Mouse (Mus musculus) embryonic facial prominence, embryonic 12.5 days (tissue): ENCODE data around the gene Tm2d1. TPM values are rescaled to one million over a fixed set of nuclear protein-coding genes. Genes with fewer than 3 reads are reported as not detected.
A peak's percentile ranks its signal among the peaks of the same experiment; 100 is the strongest.
"Not testable (repeated sequence)": the region's sequence is repeated elsewhere in the genome, so short reads cannot be mapped to it uniquely, and the experiment has no call there.

Experiments
- ATAC-seq: fragments of 200-750 bp; cut with Nextera tagmentation; 2 replicates; pipeline ENCODE4 v1.8.0; 2017; ENCODE audit not compliant: insufficient number of reproducible peaks, insufficient read depth, low FRiP score, low TSS enrichment
- H3K27ac ChIP-seq: fragments of 300-500 bp; sonication (generic); 2 replicates; pipeline ENCODE4 v1.5.1; 2016; ENCODE audit warnings: mild to moderate bottlenecking
- H3K27me3 ChIP-seq: fragments of 300-500 bp; sonication (generic); 2 replicates; pipeline ENCODE4 v1.6.1; 2016; ENCODE audit warnings: mild to moderate bottlenecking, moderate library complexity
- H3K36me3 ChIP-seq: fragments of 300-500 bp; sonication (generic); 2 replicates; pipeline ENCODE4 v1.6.1; 2016; ENCODE audit warnings: mild to moderate bottlenecking
- H3K4me1 ChIP-seq: fragments of 300-500 bp; sonication (generic); 2 replicates; pipeline ENCODE4 v1.6.1; 2016
- H3K4me2 ChIP-seq: fragments of 300-500 bp; sonication (generic); replicated peaks from 2 replicates; pipeline ENCODE4 v1.6.1; 2016; ENCODE audit warnings: mild to moderate bottlenecking, moderate library complexity
- H3K4me3 ChIP-seq: fragments of 300-500 bp; sonication (generic); 2 replicates; pipeline ENCODE4 v1.5.1; 2016; ENCODE audit warnings: mild to moderate bottlenecking
- H3K9ac ChIP-seq: fragments of 300-500 bp; sonication (generic); 2 replicates; pipeline ENCODE4 v1.6.1; 2016; ENCODE audit warnings: mild to moderate bottlenecking, moderate library complexity
- H3K9me3 ChIP-seq: fragments of 300-500 bp; sonication (generic); 2 replicates; pipeline ENCODE4 v1.6.1; 2016; ENCODE audit warnings: mild to moderate bottlenecking, moderate library complexity
- WGBS: fragments of 180-500 bp; shearing (Covaris S2); methylation state at CpG from one replicate; pipeline ENCODE4 v1.1.7; 2016; 5-methylcytosine and 5-hydroxymethylcytosine counted together
- polyA plus RNA-seq: library from polyadenylated mRNA; unstranded; fragments of >200 nt; fragmentation: Nextera tagmentation; extraction: Ambion mirVana; gene quantifications from 2 replicates; pipeline ENCODE4 v1.2.1, GENCODE M21; 2016

Tm2d1 gene
- polyA plus RNA-seq = 81.0 and 86.8 TPM in 2 replicates

DNA sequence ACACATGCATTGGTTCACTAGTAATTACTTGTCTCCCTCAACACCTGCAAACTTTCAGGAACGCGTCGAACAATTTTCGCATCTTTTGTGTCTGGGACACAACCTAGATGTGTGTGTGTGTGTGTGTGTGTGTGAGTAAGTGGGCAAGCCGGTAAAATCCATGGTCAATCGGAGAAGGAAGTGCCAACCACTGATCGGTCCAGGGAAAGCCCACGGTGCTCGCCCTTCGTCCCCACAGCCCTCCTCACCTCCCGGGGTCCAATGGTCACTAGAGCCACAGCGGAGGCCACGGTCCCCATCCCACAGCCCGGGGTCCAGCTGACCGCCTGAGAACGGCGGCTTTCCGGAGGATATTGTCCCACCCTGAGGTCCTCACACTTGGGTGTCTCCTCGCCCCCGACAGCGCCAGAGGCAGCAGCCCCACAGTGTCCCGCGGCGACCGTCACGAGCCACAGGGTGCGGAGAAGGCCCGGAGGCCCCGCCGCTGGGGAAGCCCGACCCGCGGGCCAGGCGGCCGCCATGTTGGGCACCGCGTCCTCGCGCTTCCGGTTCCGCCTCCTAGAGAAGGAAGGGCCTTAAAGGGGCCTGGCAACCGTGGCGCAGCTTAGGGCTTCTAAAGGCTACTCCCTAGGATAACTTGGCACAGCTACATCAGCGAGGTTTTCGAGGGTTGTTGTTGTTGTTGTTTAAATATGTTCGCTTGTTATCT lies at the start of gene Tm2d1:
Gene Tm2d1 (minus strand): TSS at position 591 of the 709 bp plus-strand sequence.
- peak; percentile 91 for ATAC-seq
- Histone ChIP-seq H3K9me3 (no peaks in the 10 kb centered on the region), H3K27ac (peak within 1 kb of the TSS; percentile 76; the same call in 1 of the 2 replicates), H3K4me1 (peaks cover 3% of the 10 kb centered on the region; the same call in 1 of the 2 replicates), H3K27me3 (no peaks in the 10 kb centered on the region), H3K36me3 (0 out of 2 replicates have a peak, but pooled peaks cover 3% of the 10 kb centered on the region), H3K4me3 (peak within 1 kb of the TSS; percentile 86), H3K4me2 (peak within 1 kb of the TSS; percentile 53), H3K9ac (peak within 1 kb of the TSS; percentile 97)
- under 1% methylated on average over 46 of the region's 46 CpGs for WGBS

DNA sequence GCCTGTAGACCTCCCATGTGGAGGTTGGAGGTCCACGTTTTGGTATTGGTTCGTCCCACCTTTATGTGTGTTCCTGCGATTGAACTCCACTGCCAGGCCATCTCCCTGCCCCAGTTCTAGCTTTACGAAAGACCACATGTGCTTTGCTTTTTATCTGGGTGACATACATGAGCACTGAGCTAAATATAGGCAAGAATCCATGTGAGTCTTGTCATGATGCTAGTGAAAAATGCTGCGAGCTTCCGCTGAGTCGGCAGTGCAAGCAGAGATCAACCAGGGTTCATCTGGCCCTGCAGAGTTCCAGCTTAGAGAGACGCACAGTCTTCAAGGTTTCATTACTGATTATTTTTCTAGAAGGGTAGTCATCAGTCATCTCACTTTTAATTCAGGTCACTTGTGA lies 45.3 kb upstream of the Tm2d1 start:
- Histone ChIP-seq H3K9me3 (no peaks in the 10 kb centered on the region), H3K36me3 (peaks cover 8% of the 10 kb centered on the region; the same call in 1 of the 2 replicates), H3K9ac (no peak overlapping the region), H3K27ac (no peak overlapping the region), H3K4me3 (no peak overlapping the region), H3K4me1 (no peaks in the 10 kb centered on the region), H3K4me2 (no peak overlapping the region), H3K27me3 (no peaks in the 10 kb centered on the region)
- WGBS = 82% methylated on average over 8 of the region's 8 CpGs
- ATAC-seq = no peak

DNA sequence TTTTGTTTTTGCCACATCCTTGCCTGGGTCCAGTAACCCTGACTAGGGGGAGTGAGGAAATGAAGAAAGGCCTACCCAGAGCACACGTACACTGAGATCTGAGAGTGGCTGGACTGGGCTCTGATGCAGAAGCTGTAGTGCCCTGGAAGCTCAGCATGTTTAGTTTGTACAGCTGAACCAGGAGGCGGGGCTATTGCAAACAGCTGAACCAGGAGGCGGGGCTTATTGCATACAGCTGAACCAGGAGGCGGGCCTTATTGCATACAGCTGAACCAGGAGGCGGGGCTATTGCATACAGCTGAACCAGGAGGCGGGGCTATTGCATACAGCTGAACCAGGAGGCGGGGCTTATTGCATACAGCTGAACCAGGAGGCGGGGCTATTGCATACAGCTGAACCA lies 32.0 kb upstream of the Tm2d1 start:
- H3K27ac ChIP-seq, ATAC-seq, H3K9me3 ChIP-seq, H3K9ac ChIP-seq, H3K4me2 ChIP-seq, H3K4me1 ChIP-seq, H3K27me3 ChIP-seq, H3K4me3 ChIP-seq: not testable (repeated sequence)
- WGBS = 96% methylated on average over 8 of the region's 8 CpGs
- H3K36me3 ChIP-seq = 0 out of 2 replicates have a peak, but pooled peaks cover 12% of the 10 kb centered on the region

DNA sequence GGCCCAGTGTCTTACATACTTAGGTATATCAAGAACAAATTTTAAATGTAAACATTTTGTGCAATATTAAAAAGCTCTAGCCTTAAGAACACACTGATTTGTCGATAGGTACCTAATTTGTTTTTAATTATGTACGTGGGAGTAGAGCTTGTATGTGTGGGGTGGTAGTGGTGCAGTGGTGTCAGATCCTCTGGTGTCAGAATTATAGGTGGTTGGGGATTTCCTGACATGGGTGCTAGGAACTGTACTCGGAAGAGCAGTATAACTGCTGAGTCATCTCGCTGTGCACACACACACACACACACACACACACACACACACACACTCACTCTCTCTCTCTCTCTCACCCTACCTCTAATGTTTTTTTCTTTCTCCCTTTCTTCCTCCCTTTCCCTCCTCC lies 25.3 kb upstream of the Tm2d1 start:
- Histone ChIP-seq H3K36me3 (0 out of 2 replicates have a peak, but pooled peaks cover 7% of the 10 kb centered on the region), H3K9ac (no peak overlapping the region), H3K4me1 (no peaks in the 10 kb centered on the region), H3K4me3 (no peak overlapping the region), H3K9me3 (no peaks in the 10 kb centered on the region), H3K4me2 (no peak overlapping the region), H3K27ac (no peak overlapping the region), H3K27me3 (no peaks in the 10 kb centered on the region)
- no peak for ATAC-seq
- 90% methylated on average over 4 of the region's 4 CpGs for WGBS

DNA sequence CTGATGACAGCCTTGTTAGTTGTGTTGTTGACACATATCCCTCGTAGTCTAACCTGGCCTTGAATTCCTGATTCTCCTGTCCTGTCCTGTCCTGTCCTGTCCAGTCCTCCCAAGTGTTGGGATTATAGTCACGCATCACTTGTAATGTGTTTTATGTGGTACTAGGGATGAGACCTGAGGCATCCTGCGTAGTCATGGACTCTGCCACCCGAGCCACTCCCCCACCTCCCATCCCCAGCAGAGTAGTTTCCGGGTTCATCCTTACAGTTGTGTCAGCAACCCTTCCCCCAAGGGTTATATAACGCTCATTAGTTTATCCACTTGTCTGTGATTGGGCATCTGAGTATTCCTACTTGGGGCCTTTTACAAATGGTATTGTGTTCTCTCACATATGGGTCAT lies 21.3 kb upstream of the Tm2d1 start:
- Histone ChIP-seq H3K9ac (no peak overlapping the region), H3K27ac (no peak overlapping the region), H3K36me3 (no peaks in the 10 kb centered on the region), H3K4me3 (no peak overlapping the region), H3K27me3 (no peaks in the 10 kb centered on the region), H3K4me2 (no peak overlapping the region), H3K4me1 (no peaks in the 10 kb centered on the region), H3K9me3 (no peaks in the 10 kb centered on the region)
- no peak for ATAC-seq
- 84% methylated on average over 6 of the region's 6 CpGs for WGBS

DNA sequence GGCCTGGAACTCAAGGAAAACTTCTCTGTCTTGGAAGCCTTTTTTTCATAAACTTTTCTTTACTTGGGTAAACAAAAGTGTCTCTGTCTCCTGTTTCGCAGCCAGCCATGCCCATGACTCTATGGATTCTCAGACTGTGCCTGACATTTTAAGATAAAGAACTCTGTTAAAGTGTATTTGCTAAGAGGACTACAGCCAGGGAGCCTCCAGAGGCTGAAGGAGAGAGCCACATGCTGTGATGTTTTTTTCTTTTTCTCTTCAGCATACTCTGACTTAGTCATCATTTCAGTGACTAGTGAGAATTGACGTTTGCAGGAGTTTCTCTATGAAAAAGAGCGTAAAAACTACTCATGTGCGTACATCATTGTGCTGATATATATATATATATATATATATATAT lies 20.4 kb upstream of the Tm2d1 start:
- H3K4me1 ChIP-seq = no peaks in the 10 kb centered on the region
- H3K36me3 ChIP-seq = no peaks in the 10 kb centered on the region
- no peak overlapping the region for H3K4me3 ChIP-seq
- no peak overlapping the region for H3K4me2 ChIP-seq
- H3K27me3 ChIP-seq = no peaks in the 10 kb centered on the region
- 80% methylated on average over 4 of the region's 4 CpGs for WGBS
- no peaks in the 10 kb centered on the region for H3K9me3 ChIP-seq
- no peak overlapping the region for H3K27ac ChIP-seq
- ATAC-seq = no peak
- H3K9ac ChIP-seq = no peak overlapping the region

DNA sequence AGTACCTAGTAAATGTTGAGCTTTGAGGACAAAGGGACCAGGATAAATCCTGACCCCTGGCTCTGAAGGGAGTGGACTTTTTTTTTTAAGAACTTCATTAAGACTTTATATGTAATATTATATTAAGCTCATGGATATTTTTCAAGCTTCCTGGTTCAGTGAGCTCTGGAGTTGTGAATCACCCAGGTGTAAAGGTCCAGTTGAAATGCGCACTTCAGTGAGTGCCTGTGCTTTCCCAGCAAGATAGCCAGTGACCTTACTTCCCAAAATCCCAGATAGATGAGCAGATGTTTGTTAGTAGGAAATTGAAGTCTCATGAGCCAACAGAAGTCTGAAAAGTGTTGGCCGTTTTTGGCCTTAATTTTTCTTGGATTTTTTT lies 18.5 kb upstream of the Tm2d1 start:
- Histone ChIP-seq H3K4me1 (no peaks in the 10 kb centered on the region), H3K4me3 (no peak overlapping the region), H3K27ac (no peak overlapping the region), H3K4me2 (no peak overlapping the region), H3K9ac (no peak overlapping the region), H3K36me3 (no peaks in the 10 kb centered on the region), H3K9me3 (no peaks in the 10 kb centered on the region), H3K27me3 (no peaks in the 10 kb centered on the region)
- WGBS = 67% methylated on average over 2 of the region's 2 CpGs
- no peak for ATAC-seq

DNA sequence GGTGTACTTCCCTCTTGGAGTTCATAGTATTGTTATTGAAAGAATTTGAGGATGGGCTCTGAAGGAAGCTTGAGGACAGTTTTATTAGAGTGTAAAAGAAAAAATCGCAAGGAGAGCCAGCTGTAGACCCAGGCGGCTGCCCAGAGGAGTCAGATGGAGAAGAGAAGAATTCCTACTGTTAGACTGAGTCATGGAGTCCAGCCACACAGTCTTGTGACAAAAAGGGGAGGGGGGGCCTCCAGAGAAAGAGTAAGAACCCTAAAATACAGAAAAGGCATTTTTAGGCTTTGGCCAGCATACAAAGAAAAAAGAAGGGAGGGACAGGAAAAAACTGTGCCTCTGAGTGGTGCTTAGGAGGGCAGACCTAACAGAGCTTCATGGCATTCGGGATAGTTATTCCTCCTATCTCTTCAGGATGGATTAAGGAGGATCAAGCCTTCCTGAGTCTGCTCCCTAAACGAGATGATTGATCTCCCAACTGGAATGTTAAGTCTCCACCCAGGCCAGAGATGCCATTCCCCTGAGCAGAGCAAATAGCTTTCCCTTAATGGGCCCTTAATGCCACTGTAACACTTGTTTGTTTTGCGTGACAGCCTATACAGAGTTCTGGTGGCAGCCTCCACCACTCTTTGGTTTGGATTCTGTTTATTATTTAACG lies 17.9 kb upstream of the Tm2d1 start:
- no peak overlapping the region for H3K4me3 ChIP-seq

DNA sequence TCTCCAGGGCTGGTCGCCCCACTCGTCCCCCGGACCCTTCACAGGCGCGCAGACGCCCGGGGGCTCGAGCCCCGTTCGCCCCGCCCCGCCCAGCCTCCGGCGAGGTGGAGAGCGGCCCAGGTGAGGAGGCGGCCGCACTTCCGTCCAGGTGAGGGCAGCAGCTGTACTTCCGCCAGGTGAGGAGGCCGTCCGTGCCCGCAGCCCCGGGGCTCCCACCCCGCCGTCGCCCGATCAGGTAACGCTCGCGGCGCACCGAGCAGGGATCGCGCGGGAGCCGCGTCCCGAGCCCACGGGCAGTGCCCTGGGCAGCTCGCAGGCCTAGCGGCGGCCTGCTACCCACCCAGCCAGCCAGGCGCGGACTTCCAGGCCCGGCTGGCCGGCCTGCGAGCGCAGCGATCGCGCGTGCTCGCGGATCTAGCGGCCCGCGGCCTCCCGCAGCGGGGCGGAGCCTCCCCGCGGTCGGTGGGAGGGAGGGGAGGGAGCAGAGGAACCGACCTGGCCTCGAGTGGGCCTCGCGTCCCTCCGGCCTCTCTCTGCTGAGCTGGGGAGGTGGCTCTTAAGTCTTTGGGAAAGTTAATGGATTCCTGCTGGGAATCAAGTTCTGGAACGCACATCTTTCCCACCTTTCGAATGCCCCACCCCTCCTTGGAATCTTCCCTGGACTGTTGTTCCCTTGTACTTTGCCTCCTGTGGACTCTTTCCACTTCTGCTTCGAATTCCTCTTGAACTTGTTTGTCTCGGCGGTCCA lies 12.8 kb upstream of the Tm2d1 start, which contains the start of gene Patj:
Gene Patj (plus strand): TSS at position 96 of the 748 bp plus-strand sequence.
- Histone ChIP-seq H3K4me2 (peak within 1 kb of the TSS; percentile 79), H3K4me1 (no peaks in the 10 kb centered on the region), H3K9ac (peak within 1 kb of the TSS; percentile 98), H3K27me3 (no peaks in the 10 kb centered on the region), H3K36me3 (no peaks in the 10 kb centered on the region), H3K4me3 (peak within 1 kb of the TSS; percentile 80), H3K9me3 (no peaks in the 10 kb centered on the region), H3K27ac (peak within 1 kb of the TSS; percentile 90)
- peak; percentile 83 for ATAC-seq
- WGBS = under 1% methylated on average over 70 of the region's 73 CpGs

More for the DNA sequence above, 17.9 kb upstream of the Tm2d1 start:
- ATAC-seq = no peak
- Histone ChIP-seq H3K9ac (no peak overlapping the region), H3K4me1 (no peaks in the 10 kb centered on the region), H3K36me3 (no peaks in the 10 kb centered on the region), H3K27me3 (no peaks in the 10 kb centered on the region), H3K4me2 (no peak overlapping the region), H3K9me3 (no peaks in the 10 kb centered on the region), H3K27ac (0 out of 2 replicates have a peak overlapping the region, but pooled peaks have one; percentile 12)
- 42% methylated on average over 6 of the region's 6 CpGs for WGBS

DNA sequence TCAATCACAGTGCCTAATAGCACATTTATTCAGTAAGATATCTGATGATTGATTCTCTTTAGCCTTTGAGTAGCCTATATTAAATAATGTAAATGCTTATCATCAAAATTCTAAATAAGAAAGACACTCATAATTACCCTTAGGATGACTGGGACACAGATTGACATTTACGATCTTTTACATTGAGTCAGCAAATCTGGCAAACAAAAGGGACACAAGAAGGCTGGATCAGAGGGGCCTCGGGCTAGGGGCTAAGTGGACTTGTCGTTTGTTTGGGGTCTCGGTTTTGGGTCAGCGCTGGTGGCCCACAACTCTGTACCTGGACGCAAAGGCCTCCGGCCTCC lies 12.2 kb upstream of the Tm2d1 start:
- Histone ChIP-seq H3K9ac (peak overlapping the region; percentile 98), H3K9me3 (no peaks in the 10 kb centered on the region), H3K4me2 (peak overlapping the region; percentile 79), H3K27ac (peak overlapping the region; percentile 90), H3K27me3 (no peaks in the 10 kb centered on the region), H3K4me3 (peak overlapping the region; percentile 80), H3K36me3 (no peaks in the 10 kb centered on the region), H3K4me1 (no peaks in the 10 kb centered on the region)
- no peak for ATAC-seq
- 5% methylated on average over 7 of the region's 7 CpGs for WGBS

DNA sequence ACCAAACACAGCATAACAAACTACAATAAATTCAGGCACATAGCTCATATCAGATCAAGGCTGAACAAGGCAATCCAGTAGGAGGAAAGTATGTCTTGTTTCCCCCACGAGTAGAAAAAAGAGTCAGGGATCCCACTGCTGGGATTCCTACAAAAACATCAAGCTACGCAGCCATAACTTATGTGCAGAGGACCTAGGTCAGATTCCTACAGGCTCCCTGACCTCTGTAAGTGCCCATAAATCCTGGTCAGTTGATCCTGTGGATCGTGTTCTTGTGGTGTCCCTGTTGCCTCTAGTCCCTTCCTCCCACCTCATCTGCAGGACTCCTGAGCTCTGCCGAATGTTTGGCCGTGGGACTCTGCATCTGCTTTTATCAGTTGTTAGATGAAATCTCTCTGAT lies 1.9 kb upstream of the Tm2d1 start:
- H3K4me2 ChIP-seq = no peak overlapping the region
- no peak overlapping the region for H3K4me3 ChIP-seq
- H3K9ac ChIP-seq = no peak overlapping the region
- no peaks in the 10 kb centered on the region for H3K27me3 ChIP-seq
- no peaks in the 10 kb centered on the region for H3K36me3 ChIP-seq
- no peak for ATAC-seq
- 70% methylated on average over 5 of the region's 5 CpGs for WGBS
- H3K27ac ChIP-seq = no peak overlapping the region
- H3K9me3 ChIP-seq = no peaks in the 10 kb centered on the region
- peaks cover 3% of the 10 kb centered on the region; the same call in 1 of the 2 replicates for H3K4me1 ChIP-seq
